Mouse (Mus musculus): Measurements from ENCODE around the gene Slc29a4.

Slc29a4 gene

GRCm38 (mm10) chr5:142696258-142696657 is 3.9 kb downstream of the Slc29a4 start:
- in situ Hi-C loops (cut with MboI): no loop called here

GRCm38 (mm10) chr5:142696865-142697264 is 4.6 kb downstream of the Slc29a4 start:
- in situ Hi-C loops (cut with MboI): no loop called here

- in situ Hi-C loops (cut with MboI): no loop called here
These were observed 5.4 kb downstream of the Slc29a4 start for GRCm38 (mm10) chr5:142697742-142698141.

- in situ Hi-C loops (cut with MboI): no loop called here
These were observed 8.7 kb downstream of the Slc29a4 start for GRCm38 (mm10) chr5:142700842-142701589.

DNA sequence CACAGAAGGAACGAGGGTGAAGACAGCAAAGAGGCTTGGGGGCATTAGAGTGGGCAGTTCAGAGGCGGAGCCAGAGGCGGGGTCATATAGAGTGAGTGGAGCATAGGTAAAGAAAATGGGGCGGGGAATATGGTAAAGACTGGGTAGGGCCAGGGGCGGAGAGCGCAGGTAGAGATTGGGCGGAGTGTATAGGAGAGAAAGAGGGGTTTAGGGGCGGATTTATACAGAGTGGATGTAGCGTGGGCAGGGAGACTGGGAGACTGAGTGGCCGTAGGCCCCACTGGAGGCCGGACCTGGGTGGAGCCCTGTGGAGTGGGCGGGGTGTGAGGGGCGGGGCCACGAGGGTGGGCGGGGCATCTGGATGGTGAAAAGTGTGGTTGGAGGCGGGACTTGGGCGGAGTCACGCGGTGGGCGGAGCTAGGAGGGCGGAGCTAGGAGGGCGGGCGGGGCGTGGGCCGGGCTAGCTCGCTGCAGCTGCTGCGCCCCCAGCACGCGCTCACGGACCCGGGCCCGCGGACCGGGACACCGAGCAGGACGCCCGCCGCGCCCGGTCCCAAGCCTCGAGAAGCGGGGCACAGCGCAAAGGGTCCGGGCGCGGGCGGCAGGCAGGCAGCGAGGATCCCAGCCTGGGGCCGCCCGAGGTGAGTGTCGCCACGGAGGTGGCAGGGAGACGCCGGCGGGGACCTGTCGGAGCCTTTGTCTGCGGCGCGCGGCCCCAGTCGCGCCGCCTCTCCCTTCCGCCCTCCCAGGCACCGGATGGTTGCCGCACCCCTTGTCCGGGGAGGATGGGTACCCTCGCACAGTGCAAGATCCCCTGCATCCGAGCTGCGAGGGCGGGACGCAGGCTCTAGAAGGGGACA is 9.6 kb downstream of the Slc29a4 start:
- in situ Hi-C loops (cut with MboI): no loop called here

DNA sequence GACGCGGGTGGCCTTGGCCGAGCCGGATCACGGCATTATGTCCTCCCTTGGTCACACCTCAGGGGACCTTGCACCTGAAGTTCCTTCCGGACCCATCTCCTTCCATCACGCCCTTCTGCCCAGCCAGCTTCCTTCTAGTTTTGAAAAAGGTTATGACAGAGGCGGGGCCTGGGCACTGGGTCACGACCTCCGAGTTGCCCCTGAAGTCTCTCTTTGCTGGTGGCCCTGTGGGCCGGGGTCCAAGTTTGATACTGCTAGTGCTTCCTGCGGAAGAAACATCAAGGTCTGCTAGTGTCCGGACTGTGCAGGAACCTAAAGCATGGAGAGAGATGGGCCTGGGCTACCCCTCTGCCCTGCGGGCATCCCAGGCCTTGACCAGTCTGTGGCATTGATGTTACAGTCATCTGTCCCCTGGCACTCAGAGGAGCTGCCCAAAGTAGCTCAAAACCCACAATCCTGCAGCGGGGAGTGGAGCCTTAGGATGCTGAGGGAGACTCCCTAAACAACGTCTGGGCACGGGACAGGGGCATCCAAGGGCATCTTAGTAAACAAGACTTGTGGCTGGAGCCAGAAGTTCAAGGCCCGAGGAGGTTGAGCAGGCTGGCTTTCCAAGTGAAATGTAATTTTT is 10.3 kb downstream of the Slc29a4 start:
- in situ Hi-C loops (cut with MboI): no loop called here

DNA sequence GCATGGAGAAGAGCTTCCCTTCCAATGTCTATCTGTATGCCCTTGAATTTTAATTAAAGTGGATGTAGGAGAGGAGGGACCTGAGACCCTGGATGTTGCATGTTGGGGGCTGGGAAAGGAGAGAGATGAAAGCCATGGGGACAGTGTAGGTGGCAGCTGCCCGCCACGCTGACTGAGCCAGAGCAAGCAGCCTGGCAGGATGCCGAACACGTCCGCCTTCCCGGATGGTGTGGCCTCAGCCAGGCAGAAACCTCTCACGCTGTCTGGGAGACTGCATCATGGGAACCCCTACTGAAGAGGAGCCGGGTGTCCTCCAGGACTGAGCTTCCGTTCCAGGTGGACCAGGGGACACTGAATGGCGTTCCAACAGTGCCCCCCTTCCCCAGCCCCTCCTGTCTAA is 11.3 kb downstream of the Slc29a4 start:
- in situ Hi-C loops (cut with MboI): no loop called here

- in situ Hi-C loops (cut with MboI): no loop called here
These were observed 15.4 kb downstream of the Slc29a4 start for GRCm38 (mm10) chr5:142707709-142708108.

DNA sequence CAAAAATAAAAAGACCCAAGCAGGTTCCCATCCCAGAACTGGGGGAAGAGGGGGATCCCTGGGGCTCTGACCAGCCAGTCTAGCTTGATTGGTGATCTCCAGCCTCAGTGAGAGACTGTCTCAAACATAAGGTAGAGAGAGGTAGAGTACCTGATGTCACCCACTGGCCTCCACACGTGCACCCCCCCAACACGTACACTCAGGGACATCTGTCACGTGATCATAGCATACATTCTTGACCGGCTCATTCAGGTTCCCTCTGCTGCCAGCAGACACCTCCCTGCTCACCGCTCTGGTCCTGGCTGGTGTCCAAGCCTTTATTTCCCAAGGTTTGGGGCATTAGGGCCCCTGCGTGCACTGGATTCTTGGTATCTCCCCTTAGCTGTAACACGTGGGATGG is 17.1 kb downstream of the Slc29a4 start:
- in situ Hi-C loops (cut with MboI): no loop called here

DNA sequence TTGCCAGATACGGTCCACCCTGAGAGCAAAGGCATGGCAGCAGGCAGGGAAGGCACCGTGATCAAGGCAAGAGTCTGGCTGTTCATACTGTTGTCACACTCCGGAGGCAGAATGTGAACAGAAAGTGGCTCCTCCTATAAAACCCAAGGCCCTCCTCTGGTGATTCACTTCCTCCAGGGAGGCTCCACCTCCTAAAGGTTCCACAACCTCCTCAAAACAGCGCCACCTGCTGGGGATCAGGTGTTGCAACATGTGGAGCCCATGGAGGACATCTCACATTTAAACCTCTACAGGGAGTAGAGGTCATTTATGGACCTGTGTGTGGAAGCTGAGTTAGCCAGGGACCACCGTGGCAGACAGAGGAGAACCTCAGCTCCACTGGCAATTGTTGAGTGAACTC is 20.1 kb downstream of the Slc29a4 start:
- in situ Hi-C loops (cut with MboI): no loop called here

- in situ Hi-C loops (cut with MboI): no loop called here
These were observed 21.7 kb downstream of the Slc29a4 start for GRCm38 (mm10) chr5:142713966-142714365.

DNA sequence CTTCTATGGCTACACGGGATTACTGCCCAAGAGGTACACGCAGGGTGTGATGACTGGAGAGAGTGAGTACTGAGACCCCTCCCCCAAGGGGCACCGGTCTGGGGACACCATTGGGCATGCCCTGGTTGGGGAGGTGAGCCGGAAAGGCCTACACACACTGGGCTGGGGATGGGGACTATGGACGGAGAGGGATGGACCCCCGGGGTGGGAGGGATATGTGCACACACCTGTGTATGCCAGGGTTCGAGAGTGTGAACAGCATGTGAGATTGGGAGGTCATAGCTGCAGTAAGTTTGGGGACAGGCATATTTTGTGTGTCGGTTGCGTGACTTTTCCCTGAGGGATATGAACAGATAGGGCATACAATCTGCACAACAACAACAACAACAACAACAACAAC is 22.7 kb downstream of the Slc29a4 start:
- in situ Hi-C loops (cut with MboI): no loop called here

GRCm38 (mm10) chr5:142716056-142716455 is 23.7 kb downstream of the Slc29a4 start:
- in situ Hi-C loops (cut with MboI): no loop called here

GRCm38 (mm10) chr5:142718037-142718436 is 25.7 kb downstream of the Slc29a4 start:
- in situ Hi-C loops (cut with MboI): no loop called here

DNA sequence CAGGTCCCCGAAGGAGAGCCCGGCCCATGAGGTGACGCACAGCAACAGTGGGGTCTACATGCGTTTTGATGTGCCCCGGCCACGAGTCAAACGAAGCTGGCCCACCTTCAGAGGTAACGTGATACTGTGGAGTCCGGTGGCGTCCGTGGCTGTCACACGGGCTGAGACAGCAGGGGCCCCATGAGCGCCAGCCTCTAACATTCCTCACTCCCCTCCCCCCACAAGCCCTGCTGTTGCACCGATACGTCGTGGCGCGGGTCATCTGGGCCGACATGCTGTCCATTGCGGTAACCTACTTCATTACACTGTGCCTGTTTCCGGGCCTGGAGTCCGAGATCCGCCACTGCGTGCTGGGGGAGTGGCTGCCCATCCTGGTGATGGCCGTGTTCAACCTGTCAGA is 26.2 kb downstream of the Slc29a4 start:
- in situ Hi-C loops (cut with MboI): no loop called here

GRCm38 (mm10) chr5:142719897-142720296 is 27.6 kb downstream of the Slc29a4 start:
- in situ Hi-C loops (cut with MboI): no loop called here

DNA sequence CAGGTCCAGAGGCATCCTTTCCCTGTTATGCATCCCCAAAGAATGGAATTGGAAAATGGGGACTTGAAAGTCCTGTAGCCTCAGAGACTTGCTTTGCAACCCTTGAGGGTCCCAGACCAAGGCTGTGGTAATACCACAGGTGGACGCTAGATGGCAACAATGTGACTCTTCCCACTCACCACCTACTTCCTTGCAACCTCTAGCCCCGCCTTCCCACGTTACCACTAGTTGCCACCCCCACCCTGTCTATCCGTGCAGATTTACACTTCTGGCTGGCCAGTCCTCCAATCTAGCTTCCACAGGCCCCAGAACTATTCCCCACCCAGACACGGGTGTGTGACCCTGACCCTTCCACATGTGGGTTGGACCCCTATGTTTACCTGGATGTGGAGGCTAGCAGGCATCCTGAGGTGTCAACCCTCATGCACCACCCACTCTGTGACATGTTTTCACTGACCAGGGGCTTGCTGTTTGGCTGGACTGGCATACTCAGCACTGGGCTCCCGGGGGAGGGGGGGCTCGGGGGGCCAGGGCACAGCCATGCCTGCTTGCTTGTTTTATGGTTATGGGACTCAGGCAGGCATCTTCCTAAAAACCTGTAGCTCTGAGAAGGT is 31.3 kb downstream of the Slc29a4 start:
- in situ Hi-C loops (cut with MboI): no loop called here

DNA sequence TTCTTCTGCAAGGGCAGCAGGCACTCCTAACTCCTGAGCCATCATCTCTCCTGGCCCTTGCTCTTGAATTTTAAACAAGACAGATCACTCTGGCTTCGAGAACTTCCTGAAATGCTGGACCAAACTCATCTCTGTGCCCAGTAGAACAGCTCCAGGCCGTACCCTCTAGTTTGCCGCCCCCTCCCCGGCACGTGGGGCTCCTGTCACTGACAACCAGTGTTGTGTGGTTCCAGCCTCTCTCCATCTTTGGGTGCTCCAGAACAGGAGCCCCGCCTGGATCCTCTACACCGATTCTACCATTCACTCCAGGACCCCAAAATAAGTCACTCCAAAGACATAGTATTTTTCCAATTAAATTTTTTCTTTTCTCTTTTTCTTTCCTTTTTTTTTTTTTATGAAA is 32.0 kb downstream of the Slc29a4 start:
- in situ Hi-C loops (cut with MboI): no loop called here

- in situ Hi-C loops (cut with MboI): no loop called here
These were observed 34.4 kb downstream of the Slc29a4 start for GRCm38 (mm10) chr5:142726748-142727147.

- in situ Hi-C loops (cut with MboI): no loop called here
These were observed 36.0 kb downstream of the Slc29a4 start for GRCm38 (mm10) chr5:142728301-142728700.

- in situ Hi-C loops (cut with MboI): no loop called here
These were observed 38.0 kb downstream of the Slc29a4 start for GRCm38 (mm10) chr5:142730295-142730694.

- in situ Hi-C loops (cut with MboI): no loop called here
These were observed 39.6 kb downstream of the Slc29a4 start for GRCm38 (mm10) chr5:142731916-142732315.

Data from mature B cell (primary cell).